Mouse (Mus musculus): Measurements from ENCODE around the gene Nppa. TPM values are rescaled to one million over a fixed set of nuclear protein-coding genes. Genes with fewer than 3 reads are reported as not detected.

Nppa gene
- polyA plus RNA-seq, 1 experiment = not detected

GRCm38 (mm10) chr4:147965712-147966111 is 34.8 kb upstream of the Nppa start:
- Histone ChIP-seq H3K4me3 (ENCODE audit: low read depth, low read length) (no peak overlapping the region), H3K27me3 (ENCODE audit: control insufficient read depth, insufficient read depth, low read length, poor library complexity, severe bottlenecking) (no peaks in the 10 kb centered on the region), H3K36me3 (ENCODE audit: control insufficient read depth, insufficient read depth, low read length, poor library complexity, severe bottlenecking) (no peaks in the 10 kb centered on the region), H3K9me3 (replicated peaks; ENCODE audit: control insufficient read depth, insufficient read depth, low read length, poor library complexity, severe bottlenecking) (no peaks in the 10 kb centered on the region), H3K27ac (ENCODE audit: insufficient read depth, low read length) (no peak overlapping the region), H3K4me1 (ENCODE audit: control insufficient read depth, insufficient read depth, low read length) (no peaks in the 10 kb centered on the region), H3K9ac (ENCODE audit: low read depth, poor library complexity, severe bottlenecking) (no peak overlapping the region)
- TF ChIP-seq POLR2A (IDR thresholded peaks at IDR 0.05; ENCODE audit: insufficient read depth, low read length) (no peak), CTCF (IDR thresholded peaks at IDR 0.05; ENCODE audit: low read depth, low read length) (no peak), EP300 (IDR thresholded peaks at IDR 0.05; ENCODE audit: insufficient read depth, low read depth, low read length) (no peak)

GRCm38 (mm10) chr4:147968816-147969215 is 31.7 kb upstream of the Nppa start:
- H3K27ac ChIP-seq (ENCODE audit: insufficient read depth, low read length) = no peak overlapping the region
- H3K9me3 ChIP-seq (replicated peaks; ENCODE audit: control insufficient read depth, insufficient read depth, low read length, poor library complexity, severe bottlenecking) = no peaks in the 10 kb centered on the region
- H3K36me3 ChIP-seq (ENCODE audit: control insufficient read depth, insufficient read depth, low read length, poor library complexity, severe bottlenecking) = no peaks in the 10 kb centered on the region
- H3K4me3 ChIP-seq (ENCODE audit: low read depth, low read length) = no peak overlapping the region
- TF ChIP-seq POLR2A (IDR thresholded peaks at IDR 0.05; ENCODE audit: insufficient read depth, low read length) (no peak), CTCF (IDR thresholded peaks at IDR 0.05; ENCODE audit: low read depth, low read length) (no peak), EP300 (IDR thresholded peaks at IDR 0.05; ENCODE audit: insufficient read depth, low read depth, low read length) (no peak)
- no peak overlapping the region for H3K9ac ChIP-seq (ENCODE audit: low read depth, poor library complexity, severe bottlenecking)
- H3K4me1 ChIP-seq (ENCODE audit: control insufficient read depth, insufficient read depth, low read length) = no peaks in the 10 kb centered on the region
- H3K27me3 ChIP-seq (ENCODE audit: control insufficient read depth, insufficient read depth, low read length, poor library complexity, severe bottlenecking) = no peaks in the 10 kb centered on the region

- no peaks in the 10 kb centered on the region for H3K36me3 ChIP-seq (ENCODE audit: control insufficient read depth, insufficient read depth, low read length, poor library complexity, severe bottlenecking)
Measured at GRCm38 (mm10) chr4:147969337-147969736, 31.2 kb upstream of the Nppa start.

GRCm38 (mm10) chr4:147976237-147976636 is 24.3 kb upstream of the Nppa start:
- Histone ChIP-seq H3K9ac (ENCODE audit: low read depth, poor library complexity, severe bottlenecking) (no peak overlapping the region), H3K9me3 (replicated peaks; ENCODE audit: control insufficient read depth, insufficient read depth, low read length, poor library complexity, severe bottlenecking) (no peaks in the 10 kb centered on the region)

More at GRCm38 (mm10) chr4:147969337-147969736, 31.2 kb upstream of the Nppa start:
- Histone ChIP-seq H3K9me3 (replicated peaks; ENCODE audit: control insufficient read depth, insufficient read depth, low read length, poor library complexity, severe bottlenecking) (no peaks in the 10 kb centered on the region), H3K27ac (ENCODE audit: insufficient read depth, low read length) (no peak overlapping the region), H3K9ac (ENCODE audit: low read depth, poor library complexity, severe bottlenecking) (no peak overlapping the region), H3K4me1 (ENCODE audit: control insufficient read depth, insufficient read depth, low read length) (no peaks in the 10 kb centered on the region), H3K27me3 (ENCODE audit: control insufficient read depth, insufficient read depth, low read length, poor library complexity, severe bottlenecking) (no peaks in the 10 kb centered on the region), H3K4me3 (ENCODE audit: low read depth, low read length) (no peak overlapping the region)
- no peak for TF ChIP-seq CTCF (IDR thresholded peaks at IDR 0.05; ENCODE audit: low read depth, low read length)

GRCm38 (mm10) chr4:147977726-147978125 is 22.8 kb upstream of the Nppa start:
- H3K9me3 ChIP-seq (replicated peaks; ENCODE audit: control insufficient read depth, insufficient read depth, low read length, poor library complexity, severe bottlenecking) = no peaks in the 10 kb centered on the region
- H3K4me1 ChIP-seq (ENCODE audit: control insufficient read depth, insufficient read depth, low read length) = no peaks in the 10 kb centered on the region
- no peak overlapping the region for H3K4me3 ChIP-seq (ENCODE audit: low read depth, low read length)
- no peaks in the 10 kb centered on the region for H3K27me3 ChIP-seq (ENCODE audit: control insufficient read depth, insufficient read depth, low read length, poor library complexity, severe bottlenecking)
- H3K36me3 ChIP-seq (ENCODE audit: control insufficient read depth, insufficient read depth, low read length, poor library complexity, severe bottlenecking) = no peaks in the 10 kb centered on the region
- no peak overlapping the region for H3K27ac ChIP-seq (ENCODE audit: insufficient read depth, low read length)
- H3K9ac ChIP-seq (ENCODE audit: low read depth, poor library complexity, severe bottlenecking) = no peak overlapping the region
- TF ChIP-seq EP300 (IDR thresholded peaks at IDR 0.05; ENCODE audit: insufficient read depth, low read depth, low read length) = no peak
- no peak for TF ChIP-seq CTCF (IDR thresholded peaks at IDR 0.05; ENCODE audit: low read depth, low read length)
- TF ChIP-seq POLR2A (IDR thresholded peaks at IDR 0.05; ENCODE audit: insufficient read depth, low read length) = no peak

More at GRCm38 (mm10) chr4:147976237-147976636, 24.3 kb upstream of the Nppa start:
- H3K36me3 ChIP-seq (ENCODE audit: control insufficient read depth, insufficient read depth, low read length, poor library complexity, severe bottlenecking) = no peaks in the 10 kb centered on the region
- H3K27me3 ChIP-seq (ENCODE audit: control insufficient read depth, insufficient read depth, low read length, poor library complexity, severe bottlenecking) = no peaks in the 10 kb centered on the region
- no peak overlapping the region for H3K27ac ChIP-seq (ENCODE audit: insufficient read depth, low read length)
- no peak overlapping the region for H3K4me3 ChIP-seq (ENCODE audit: low read depth, low read length)
- TF ChIP-seq POLR2A (IDR thresholded peaks at IDR 0.05; ENCODE audit: insufficient read depth, low read length) = no peak
- no peak for TF ChIP-seq EP300 (IDR thresholded peaks at IDR 0.05; ENCODE audit: insufficient read depth, low read depth, low read length)
- no peak for TF ChIP-seq CTCF (IDR thresholded peaks at IDR 0.05; ENCODE audit: low read depth, low read length)
- no peaks in the 10 kb centered on the region for H3K4me1 ChIP-seq (ENCODE audit: control insufficient read depth, insufficient read depth, low read length)

GRCm38 (mm10) chr4:147978391-147978790 is 22.1 kb upstream of the Nppa start:
- H3K27me3 ChIP-seq (ENCODE audit: control insufficient read depth, insufficient read depth, low read length, poor library complexity, severe bottlenecking) = no peaks in the 10 kb centered on the region
- no peak overlapping the region for H3K9ac ChIP-seq (ENCODE audit: low read depth, poor library complexity, severe bottlenecking)
- no peaks in the 10 kb centered on the region for H3K4me1 ChIP-seq (ENCODE audit: control insufficient read depth, insufficient read depth, low read length)
- no peaks in the 10 kb centered on the region for H3K9me3 ChIP-seq (replicated peaks; ENCODE audit: control insufficient read depth, insufficient read depth, low read length, poor library complexity, severe bottlenecking)
- no peak overlapping the region for H3K27ac ChIP-seq (ENCODE audit: insufficient read depth, low read length)
- H3K4me3 ChIP-seq (ENCODE audit: low read depth, low read length) = no peak overlapping the region
- no peaks in the 10 kb centered on the region for H3K36me3 ChIP-seq (ENCODE audit: control insufficient read depth, insufficient read depth, low read length, poor library complexity, severe bottlenecking)
- TF ChIP-seq EP300 (IDR thresholded peaks at IDR 0.05; ENCODE audit: insufficient read depth, low read depth, low read length) = no peak
- TF ChIP-seq CTCF (IDR thresholded peaks at IDR 0.05; ENCODE audit: low read depth, low read length) = no peak
- no peak for TF ChIP-seq POLR2A (IDR thresholded peaks at IDR 0.05; ENCODE audit: insufficient read depth, low read length)
